Mouse (Mus musculus) skeletal muscle tissue, adult 2 months (tissue): ENCODE results near the gene Ube2e3.

Source experiments
- DNase-seq: peaks from one replicate; pipeline ENCODE4 v3.0.0-alpha.2; 2012; ENCODE audit warnings: low read depth, low spot score

The Ube2e3 gene

GRCm38 (mm10) chr2:78882743-78883433 lies 15.0 kb downstream of the Ube2e3 start:
- no peak for DNase-seq

- no peak for DNase-seq
Measured at GRCm38 (mm10) chr2:78886446-78886845, 18.5 kb downstream of the Ube2e3 start.

- DNase-seq = no peak
Measured at GRCm38 (mm10) chr2:78888190-78888589, 20.3 kb downstream of the Ube2e3 start.

GRCm38 (mm10) chr2:78895216-78895615 lies 27.3 kb downstream of the Ube2e3 start:
- no peak for DNase-seq

GRCm38 (mm10) chr2:78905916-78906315 lies 38.0 kb downstream of the Ube2e3 start:
- no peak for DNase-seq

- no peak for DNase-seq
Measured at GRCm38 (mm10) chr2:78911516-78911915, 43.6 kb downstream of the Ube2e3 start.

- peak; percentile 7 for DNase-seq
Measured at GRCm38 (mm10) chr2:78914861-78915260, 46.9 kb downstream of the Ube2e3 start.

GRCm38 (mm10) chr2:78922980-78923674 lies 55.2 kb downstream of the Ube2e3 start:
- no peak for DNase-seq

- no peak for DNase-seq
Measured at GRCm38 (mm10) chr2:78925807-78926206, 57.9 kb downstream of the Ube2e3 start.

- no peak for DNase-seq
Measured at GRCm38 (mm10) chr2:78927625-78928024, 59.7 kb downstream of the Ube2e3 start.

GRCm38 (mm10) chr2:78928080-78928479 lies 60.2 kb downstream of the Ube2e3 start:
- DNase-seq = no peak

GRCm38 (mm10) chr2:78931358-78931757 lies 63.4 kb downstream of the Ube2e3 start:
- DNase-seq = no peak

GRCm38 (mm10) chr2:78959451-78959850 lies 91.5 kb downstream of the Ube2e3 start:
- DNase-seq = no peak

- DNase-seq = no peak
Measured at GRCm38 (mm10) chr2:78960288-78960687, 92.4 kb downstream of the Ube2e3 start.

GRCm38 (mm10) chr2:78961023-78961422 lies 93.1 kb downstream of the Ube2e3 start:
- DNase-seq = no peak

GRCm38 (mm10) chr2:78961580-78961979 lies 93.7 kb downstream of the Ube2e3 start:
- no peak for DNase-seq

GRCm38 (mm10) chr2:78964995-78965394 lies 97.1 kb downstream of the Ube2e3 start:
- no peak for DNase-seq

GRCm38 (mm10) chr2:78965396-78965795 lies 97.5 kb downstream of the Ube2e3 start:
- no peak for DNase-seq

- DNase-seq = no peak
Measured at GRCm38 (mm10) chr2:78970088-78970487, 102.2 kb downstream of the Ube2e3 start.
